Mouse (Mus musculus): ENCODE results near the gene Olfr1066. TPM values are rescaled to one million over a fixed set of nuclear protein-coding genes. Genes with fewer than 3 reads are reported as not detected.
"Not testable (repeated sequence)": the region's sequence is repeated elsewhere in the genome, so short reads cannot be mapped to it uniquely, and the experiment has no call there.

The Olfr1066 gene
- not detected in 2 replicates for polyA plus RNA-seq (2016; fragmentation: Nextera tagmentation; extraction: Ambion mirVana)

DNA sequence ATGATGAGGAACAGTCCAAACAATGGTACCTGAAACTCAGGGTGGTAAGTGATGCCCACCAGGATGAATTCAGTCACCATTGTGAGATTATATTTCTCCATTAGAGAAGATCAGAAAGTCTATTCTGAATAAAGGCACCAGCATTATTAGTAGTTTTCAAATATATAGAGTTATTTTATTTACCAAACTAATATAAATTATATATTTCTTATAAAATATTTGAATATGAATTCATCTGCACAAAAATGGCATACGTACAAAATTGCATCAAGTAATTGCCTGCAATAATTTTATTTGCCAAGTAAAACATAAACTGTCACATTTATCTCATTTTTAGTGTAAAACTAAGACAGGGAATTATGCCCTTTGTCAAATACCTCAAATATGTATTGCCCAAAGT, at the start of gene Olfr1066:
Gene Olfr1066, minus strand, starts transcription at position 101 of the 400 bp plus-strand sequence.
- Histone ChIP-seq H3K9me3 (replicated peaks) (no peaks in the 10 kb centered on the region), H3K27ac (no peak within 1 kb of the TSS), H3K4me3 (no peak within 1 kb of the TSS), H3K27me3 (ENCODE audit: low read depth, poor library complexity, severe bottlenecking) (no peaks in the 10 kb centered on the region), H3K36me3 (no peaks in the 10 kb centered on the region), H3K4me1 (no peaks in the 10 kb centered on the region)
- WGBS = 91% methylated on average over 1 of the region's 1 CpGs
- no peak for DNase-seq (ENCODE audit: low spot score)

DNA sequence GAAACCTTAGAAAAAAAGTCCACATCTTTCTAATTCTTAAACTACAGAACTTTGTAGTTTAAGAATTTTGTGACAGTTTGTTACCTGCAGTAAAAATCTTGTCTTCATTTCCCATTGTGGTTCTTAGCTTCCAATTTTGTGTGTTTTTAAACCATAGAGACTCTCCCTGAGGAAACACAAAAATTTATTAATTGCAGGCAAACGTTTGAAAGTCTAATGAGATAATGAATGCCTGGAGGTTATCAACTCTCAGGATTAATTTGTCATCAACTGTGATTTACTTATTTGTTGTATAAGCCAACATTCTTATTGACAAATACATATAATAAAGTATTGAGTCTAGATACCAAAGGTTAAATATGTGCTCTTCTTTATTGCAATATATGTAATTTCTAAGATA, 31.2 kb upstream of the Olfr1066 start, which contains the start of gene Olfr228:
Gene Olfr228, minus strand, starts transcription at position 101 of the 400 bp plus-strand sequence.
- WGBS = 52% methylated on average over 1 of the region's 1 CpGs
- no peak within 1 kb of the TSS for H3K4me3 ChIP-seq
- H3K4me1 ChIP-seq = no peaks in the 10 kb centered on the region
- no peaks in the 10 kb centered on the region for H3K9me3 ChIP-seq (replicated peaks)
- H3K36me3 ChIP-seq = no peaks in the 10 kb centered on the region
- DNase-seq (ENCODE audit: low spot score) = no peak
- no peaks in the 10 kb centered on the region for H3K27me3 ChIP-seq (ENCODE audit: low read depth, poor library complexity, severe bottlenecking)
- H3K27ac ChIP-seq = no peak within 1 kb of the TSS

DNA sequence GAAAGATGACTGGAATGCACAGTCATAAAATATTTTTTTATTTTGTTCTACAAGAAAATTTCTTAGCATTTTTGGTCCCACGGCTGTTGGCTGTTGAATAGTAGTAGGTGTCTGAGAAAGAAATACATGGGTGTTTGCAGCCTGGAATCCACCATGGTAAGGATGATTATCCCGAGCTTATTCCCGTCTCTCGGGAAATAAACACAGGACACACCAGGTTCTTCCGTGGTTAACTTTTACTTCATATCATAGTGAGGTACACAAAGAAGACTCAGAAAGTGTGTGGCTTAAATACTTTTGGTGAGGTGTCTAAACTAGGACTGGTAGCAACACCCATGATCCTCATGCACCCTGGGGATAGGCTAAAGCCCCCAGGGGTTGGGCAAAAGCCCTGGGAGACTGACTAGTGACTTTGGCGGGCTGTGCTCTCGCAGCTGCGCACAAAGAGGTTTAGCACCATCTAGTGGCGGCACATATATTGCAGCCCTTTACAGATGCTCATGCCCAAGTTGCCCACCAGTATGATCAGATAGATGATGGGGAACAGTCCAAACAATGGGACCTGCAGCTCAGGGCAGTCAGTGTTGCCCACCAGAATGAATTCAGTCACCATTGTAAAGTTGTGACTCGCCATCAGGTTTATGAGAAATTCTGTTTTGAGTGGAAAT, 8.5 kb upstream of the Olfr1066 start:
- no peaks in the 10 kb centered on the region for H3K9me3 ChIP-seq (replicated peaks)
- no peak overlapping the region for H3K4me3 ChIP-seq
- DNase-seq (ENCODE audit: low spot score) = peak; percentile 65
- 46% methylated on average over 10 of the region's 10 CpGs for WGBS
- no peaks in the 10 kb centered on the region for H3K27me3 ChIP-seq (ENCODE audit: low read depth, poor library complexity, severe bottlenecking)
- no peaks in the 10 kb centered on the region for H3K4me1 ChIP-seq
- H3K27ac ChIP-seq = no peak overlapping the region
- H3K36me3 ChIP-seq = no peaks in the 10 kb centered on the region

DNA sequence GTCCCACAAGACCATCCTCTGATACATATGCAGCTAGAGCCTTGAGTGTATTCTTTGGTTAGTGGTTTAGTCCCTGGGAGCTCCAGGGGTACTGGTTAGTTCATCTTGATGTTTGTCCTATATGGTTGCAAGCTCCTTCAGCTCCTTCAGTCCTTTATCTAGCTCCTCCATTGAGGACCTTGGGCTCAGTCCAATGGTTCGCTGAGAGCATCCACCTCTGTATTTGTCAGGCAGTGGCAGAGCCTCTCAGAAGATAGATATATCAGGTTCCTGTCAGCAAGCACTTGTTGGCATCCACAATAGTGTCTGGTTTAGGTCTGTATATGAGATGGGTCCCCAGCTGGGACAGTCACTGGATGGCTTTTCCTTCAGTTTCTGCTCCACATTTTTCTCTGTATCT, 4.4 kb upstream of the Olfr1066 start:
- Histone ChIP-seq H3K27ac (no peak overlapping the region), H3K27me3 (ENCODE audit: low read depth, poor library complexity, severe bottlenecking) (no peaks in the 10 kb centered on the region), H3K4me1 (no peaks in the 10 kb centered on the region), H3K36me3 (no peaks in the 10 kb centered on the region), H3K9me3 (replicated peaks) (no peaks in the 10 kb centered on the region), H3K4me3 (no peak overlapping the region)
- WGBS = 86% methylated on average over 1 of the region's 1 CpGs
- DNase-seq (ENCODE audit: low spot score) = no peak

DNA sequence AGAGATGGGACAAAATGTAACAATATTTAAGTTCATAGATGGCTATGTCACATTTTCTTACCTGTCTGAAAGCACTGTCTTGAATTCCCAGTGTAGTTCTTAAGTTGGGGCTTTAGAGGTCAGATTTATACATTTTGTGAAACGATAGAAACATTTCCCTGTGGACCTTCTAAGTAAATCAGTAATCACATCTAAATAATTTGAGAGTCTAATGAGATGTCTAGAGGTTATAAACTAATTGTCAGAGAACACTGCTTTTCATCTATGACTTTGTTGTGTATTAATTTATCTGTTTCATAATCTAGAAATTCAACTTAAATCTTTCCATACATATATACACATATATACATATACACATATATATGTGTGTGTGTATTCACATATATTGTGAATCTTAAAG, 5.6 kb downstream of the Olfr1066 start, which contains the start of gene Olfr1065:
Gene Olfr1065, minus strand, starts transcription at position 101 of the 400 bp plus-strand sequence.
- H3K36me3 ChIP-seq; H3K27me3 ChIP-seq (ENCODE audit: low read depth, poor library complexity, severe bottlenecking); H3K4me1 ChIP-seq; H3K4me3 ChIP-seq; H3K9me3 ChIP-seq (replicated peaks); DNase-seq (ENCODE audit: low spot score); H3K27ac ChIP-seq: not testable (repeated sequence)
- 87% methylated on average over 1 of the region's 1 CpGs for WGBS

DNA sequence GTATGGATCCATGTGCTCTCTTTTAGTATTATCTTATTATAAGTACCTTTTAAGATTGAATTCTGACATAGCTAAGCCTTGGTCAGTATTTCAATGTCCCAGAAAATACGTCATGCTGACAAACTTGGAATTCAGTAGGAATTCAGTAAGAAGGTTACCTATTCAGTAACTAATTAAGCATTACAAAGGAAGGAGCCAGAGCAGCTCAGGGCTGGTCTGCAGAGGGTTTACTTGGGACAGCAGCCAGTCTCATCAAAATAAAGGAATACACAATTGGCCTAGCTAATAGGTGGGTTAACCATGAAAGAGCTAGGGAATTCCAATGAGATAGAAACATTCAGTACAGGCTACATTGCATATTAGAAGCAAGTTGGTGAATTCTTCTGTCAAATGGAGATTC, 14.0 kb downstream of the Olfr1066 start:
- not testable (repeated sequence) for DNase-seq (ENCODE audit: low spot score); H3K4me3 ChIP-seq; H3K27ac ChIP-seq; H3K36me3 ChIP-seq; H3K4me1 ChIP-seq; H3K27me3 ChIP-seq (ENCODE audit: low read depth, poor library complexity, severe bottlenecking); H3K9me3 ChIP-seq (replicated peaks)
- WGBS = 83% methylated on average over 1 of the region's 1 CpGs

DNA sequence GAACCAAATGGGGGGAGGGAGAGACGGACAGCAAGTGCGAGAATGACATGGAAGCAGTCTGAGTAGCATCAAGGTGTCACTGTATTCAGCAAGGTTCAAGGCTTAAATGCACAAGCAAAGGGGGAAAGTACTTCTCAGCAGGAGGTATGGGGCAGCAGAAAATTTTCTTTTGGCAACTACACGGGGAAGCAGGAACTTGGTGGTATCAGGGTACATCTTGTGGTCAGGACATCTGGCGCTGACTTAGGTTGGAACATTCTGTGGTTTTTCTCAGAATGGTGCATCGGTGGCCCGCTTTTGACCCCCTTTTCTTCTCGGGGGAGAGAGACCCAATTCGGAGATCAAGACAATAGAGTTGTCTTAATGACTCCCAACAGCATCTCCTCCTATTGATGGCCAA, 27.6 kb downstream of the Olfr1066 start:
- H3K27ac ChIP-seq; H3K4me1 ChIP-seq; H3K4me3 ChIP-seq; H3K9me3 ChIP-seq (replicated peaks); H3K27me3 ChIP-seq (ENCODE audit: low read depth, poor library complexity, severe bottlenecking); DNase-seq (ENCODE audit: low spot score); H3K36me3 ChIP-seq: not testable (repeated sequence)
- WGBS = 90% methylated on average over 8 of the region's 8 CpGs

DNA sequence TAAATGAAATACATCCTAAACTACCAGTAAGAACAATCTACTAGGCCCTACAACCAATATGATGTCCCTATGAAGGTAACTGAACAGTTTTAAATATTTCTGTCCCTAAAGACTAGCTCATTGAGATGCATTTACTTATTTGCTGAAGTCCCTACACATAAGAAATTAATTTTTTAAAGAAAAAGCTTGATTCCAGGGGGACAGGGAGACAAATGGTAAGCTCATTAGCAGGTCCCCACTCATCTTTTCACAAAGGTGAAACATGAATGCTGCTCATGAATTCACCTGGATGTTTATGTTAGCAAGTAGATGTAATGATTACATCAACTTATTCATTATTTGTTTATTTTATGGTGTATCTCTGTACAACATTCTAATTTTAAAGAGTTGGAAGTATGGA, 29.4 kb downstream of the Olfr1066 start, which contains the start of gene Olfr1062:
Gene Olfr1062, minus strand, starts transcription at position 101 of the 400 bp plus-strand sequence.
- not testable (repeated sequence) for H3K36me3 ChIP-seq; DNase-seq (ENCODE audit: low spot score); H3K4me3 ChIP-seq; H3K4me1 ChIP-seq; H3K27ac ChIP-seq; H3K9me3 ChIP-seq (replicated peaks); H3K27me3 ChIP-seq (ENCODE audit: low read depth, poor library complexity, severe bottlenecking)

DNA sequence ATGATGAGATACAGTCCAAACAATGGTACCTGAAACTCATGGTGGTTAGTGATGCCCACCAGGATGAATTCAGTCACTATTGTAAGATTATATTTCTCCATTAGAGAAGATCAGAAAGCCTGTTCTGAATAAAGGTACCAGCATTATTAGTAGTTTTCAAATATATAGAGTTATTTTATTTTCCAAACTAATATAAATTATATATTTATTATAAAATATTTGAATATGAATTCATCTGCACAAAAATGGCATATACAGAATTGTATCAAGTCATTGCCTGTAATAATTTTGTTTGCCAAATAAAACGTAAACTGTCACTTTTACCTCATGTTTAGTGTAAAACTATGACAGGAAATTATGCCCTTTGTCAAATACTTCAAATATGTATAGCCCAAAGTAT, 42.1 kb downstream of the Olfr1066 start, which contains the start of gene Olfr1061:
Gene Olfr1061, minus strand, starts transcription at position 101 of the 400 bp plus-strand sequence.
- 87% methylated on average over 1 of the region's 1 CpGs for WGBS

More for the DNA sequence above, 42.1 kb downstream of the Olfr1066 start, which contains the start of gene Olfr1061:
- H3K27me3 ChIP-seq (ENCODE audit: low read depth, poor library complexity, severe bottlenecking) = no peaks in the 10 kb centered on the region
- H3K4me3 ChIP-seq = no peak within 1 kb of the TSS
- no peaks in the 10 kb centered on the region for H3K36me3 ChIP-seq
- H3K9me3 ChIP-seq (replicated peaks) = no peaks in the 10 kb centered on the region
- no peak for DNase-seq (ENCODE audit: low spot score)
- H3K27ac ChIP-seq = no peak within 1 kb of the TSS
- no peaks in the 10 kb centered on the region for H3K4me1 ChIP-seq

Other genes starting within 250 kb of the Olfr1066 start
- not detected in 2 replicates for gene Olfr1046, start 237.0 kb downstream of the Olfr1066 start, polyA plus RNA-seq (2016; fragmentation: Nextera tagmentation; extraction: Ambion mirVana)
- gene Olfr1047, start 224.9 kb downstream of the Olfr1066 start, polyA plus RNA-seq (2016; fragmentation: Nextera tagmentation; extraction: Ambion mirVana) = not detected in 2 replicates
- gene Olfr1048, start 216.0 kb downstream of the Olfr1066 start, polyA plus RNA-seq (2016; fragmentation: Nextera tagmentation; extraction: Ambion mirVana) = not detected in 2 replicates
- gene Olfr1049, start 197.9 kb downstream of the Olfr1066 start, polyA plus RNA-seq (2016; fragmentation: Nextera tagmentation; extraction: Ambion mirVana) = not detected in 2 replicates
- gene Olfr1051, start 177.2 kb downstream of the Olfr1066 start, polyA plus RNA-seq (2016; fragmentation: Nextera tagmentation; extraction: Ambion mirVana) = not detected in 2 replicates
- not detected in 2 replicates for gene Olfr1052, start 163.8 kb downstream of the Olfr1066 start, polyA plus RNA-seq (2016; fragmentation: Nextera tagmentation; extraction: Ambion mirVana)
- gene Olfr1053, start 141.0 kb downstream of the Olfr1066 start, polyA plus RNA-seq (2016; fragmentation: Nextera tagmentation; extraction: Ambion mirVana) = not detected in 2 replicates
- gene Olfr1054, start 120.8 kb downstream of the Olfr1066 start, polyA plus RNA-seq (2016; fragmentation: Nextera tagmentation; extraction: Ambion mirVana) = not detected in 2 replicates
- not detected in 2 replicates for gene Olfr1055, start 106.0 kb downstream of the Olfr1066 start, polyA plus RNA-seq (2016; fragmentation: Nextera tagmentation; extraction: Ambion mirVana)
- not detected in 2 replicates for gene Olfr1056, start 93.8 kb downstream of the Olfr1066 start, polyA plus RNA-seq (2016; fragmentation: Nextera tagmentation; extraction: Ambion mirVana)
- gene Olfr1057, start 77.9 kb downstream of the Olfr1066 start, polyA plus RNA-seq (2016; fragmentation: Nextera tagmentation; extraction: Ambion mirVana) = not detected in 2 replicates
- gene Olfr1058, start 67.7 kb downstream of the Olfr1066 start, polyA plus RNA-seq (2016; fragmentation: Nextera tagmentation; extraction: Ambion mirVana) = not detected in 2 replicates
- gene Olfr1061, start 42.2 kb downstream of the Olfr1066 start, polyA plus RNA-seq (2016; fragmentation: Nextera tagmentation; extraction: Ambion mirVana) = not detected in 2 replicates
- not detected in 2 replicates for gene Olfr1062, start 29.5 kb downstream of the Olfr1066 start, polyA plus RNA-seq (2016; fragmentation: Nextera tagmentation; extraction: Ambion mirVana)
- gene Olfr1065, start 5.7 kb downstream of the Olfr1066 start, polyA plus RNA-seq (2016; fragmentation: Nextera tagmentation; extraction: Ambion mirVana) = not detected in 2 replicates
- not detected in 2 replicates for gene Olfr228, start 31.1 kb upstream of the Olfr1066 start, polyA plus RNA-seq (2016; fragmentation: Nextera tagmentation; extraction: Ambion mirVana)
- gene Olfr1076, start 52.2 kb upstream of the Olfr1066 start, polyA plus RNA-seq (2016; fragmentation: Nextera tagmentation; extraction: Ambion mirVana) = not detected in 2 replicates
- not detected in 2 replicates for gene Olfr1079, start 86.2 kb upstream of the Olfr1066 start, polyA plus RNA-seq (2016; fragmentation: Nextera tagmentation; extraction: Ambion mirVana)
- gene Olfr1080, start 102.0 kb upstream of the Olfr1066 start, polyA plus RNA-seq (2016; fragmentation: Nextera tagmentation; extraction: Ambion mirVana) = not detected in 2 replicates
- gene Olfr1082, start 142.7 kb upstream of the Olfr1066 start, polyA plus RNA-seq (2016; fragmentation: Nextera tagmentation; extraction: Ambion mirVana) = not detected in 2 replicates
- gene Olfr1084, start 183.5 kb upstream of the Olfr1066 start, polyA plus RNA-seq (2016; fragmentation: Nextera tagmentation; extraction: Ambion mirVana) = not detected in 2 replicates
- gene Olfr1085, start 205.8 kb upstream of the Olfr1066 start, polyA plus RNA-seq (2016; fragmentation: Nextera tagmentation; extraction: Ambion mirVana) = not detected in 2 replicates
- gene Olfr1086, start 223.8 kb upstream of the Olfr1066 start, polyA plus RNA-seq (2016; fragmentation: Nextera tagmentation; extraction: Ambion mirVana) = not detected in 2 replicates
- not detected in 2 replicates for gene Olfr1087, start 242.1 kb upstream of the Olfr1066 start, polyA plus RNA-seq (2016; fragmentation: Nextera tagmentation; extraction: Ambion mirVana)

Measured in limb, embryonic 10.5 days (tissue).